Mouse (Mus musculus) ovary, postnatal 36 days (tissue): ENCODE measurements around the gene Vstm5.
"Not testable (repeated sequence)": the region's sequence is repeated elsewhere in the genome, so short reads cannot be mapped to it uniquely, and the experiment has no call there.

ENCODE experiments used
- DNase-seq: peaks from one replicate; pipeline ENCODE4 v3.0.0; 2022; ENCODE audit warnings: low spot score, mixed read lengths

Gene Vstm5

GRCm38 (mm10) chr9:15261980-15262379 lies 23.1 kb downstream of the Vstm5 start:
- no peak for DNase-seq

DNA sequence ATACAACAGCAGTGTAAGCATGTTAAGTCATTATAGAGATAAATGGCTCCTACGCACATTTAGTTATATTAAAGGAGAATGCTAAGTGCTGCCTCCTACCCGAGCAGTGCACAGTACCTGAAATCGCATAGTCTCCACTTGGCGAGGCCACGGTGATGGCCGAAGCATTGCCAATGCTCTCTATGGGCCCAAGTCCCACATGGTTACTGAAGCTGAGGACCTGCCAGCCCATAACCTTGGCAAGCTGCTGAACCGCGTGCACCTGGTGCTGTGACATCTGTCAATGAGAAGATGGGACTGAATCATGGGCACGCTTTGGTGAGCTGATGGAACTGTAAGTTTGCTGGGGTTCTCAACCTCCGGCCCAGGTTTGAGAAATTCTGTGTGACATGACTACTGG lies 24.6 kb downstream of the Vstm5 start:
- DNase-seq = no peak

- no peak for DNase-seq
These were observed 35.1 kb downstream of the Vstm5 start for GRCm38 (mm10) chr9:15273981-15274380.

DNA sequence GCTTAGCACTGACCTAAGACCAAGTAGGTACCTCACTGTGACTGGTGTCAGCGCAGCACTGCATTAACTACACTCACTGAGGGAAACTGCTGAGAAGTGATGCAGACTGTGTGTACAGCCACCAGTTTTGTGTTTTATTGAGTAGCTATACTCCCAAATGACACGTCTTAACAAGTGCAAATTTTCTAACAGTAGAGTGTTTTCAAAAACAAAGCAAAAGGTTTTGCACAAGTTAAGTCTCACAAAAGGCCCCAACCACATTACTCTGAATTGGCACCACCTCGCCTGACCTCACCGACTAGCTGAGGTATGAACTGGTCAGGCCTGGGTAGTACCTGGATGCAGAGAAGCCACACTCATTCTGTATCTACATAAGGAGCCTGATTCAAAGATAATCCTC lies 38.0 kb downstream of the Vstm5 start:
- no peak for DNase-seq

DNA sequence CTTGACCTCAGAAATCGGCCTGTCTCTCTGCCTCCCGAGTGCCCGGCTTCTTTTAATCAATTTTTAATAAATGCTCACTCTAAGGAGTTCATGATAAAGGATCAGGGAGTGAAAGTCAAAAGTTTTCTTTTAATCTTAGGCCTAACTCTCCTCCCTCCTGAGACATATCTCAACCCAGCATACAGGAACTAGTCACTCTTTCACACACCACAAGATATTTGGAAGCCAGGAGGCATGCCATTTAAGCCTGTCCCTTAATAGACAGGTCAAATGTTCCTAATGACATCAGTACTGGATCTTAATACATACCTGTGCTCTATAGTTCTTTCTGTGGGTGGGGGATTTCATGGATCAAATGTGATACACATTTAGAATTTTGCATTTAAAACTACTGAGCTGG lies 39.5 kb downstream of the Vstm5 start:
- no peak for DNase-seq

DNA sequence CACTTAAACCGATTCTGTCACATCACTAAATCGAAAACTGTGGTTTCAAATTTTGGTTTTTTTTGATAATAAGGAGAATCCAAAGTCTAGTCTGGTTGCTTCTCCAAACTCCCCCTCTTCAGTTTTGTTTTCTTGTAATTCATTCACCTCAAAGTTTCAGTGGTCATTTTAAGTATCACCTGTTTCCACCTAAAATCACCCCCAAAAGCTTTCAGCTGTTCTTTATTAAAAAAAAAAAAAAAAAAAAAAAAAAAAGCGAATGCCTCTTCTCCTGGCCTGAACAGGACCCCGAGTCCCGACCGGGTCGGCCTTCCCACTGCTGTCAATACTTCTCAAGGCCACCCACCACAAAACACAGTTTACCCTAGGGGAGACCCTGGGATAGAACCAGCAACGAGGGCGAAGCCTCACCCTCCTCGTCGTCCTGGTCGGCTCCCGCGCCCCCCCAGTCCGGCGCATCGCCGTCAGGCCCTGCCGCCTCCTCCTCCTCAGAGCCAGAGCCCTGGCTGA lies 40.3 kb downstream of the Vstm5 start:
- DNase-seq = no peak

DNA sequence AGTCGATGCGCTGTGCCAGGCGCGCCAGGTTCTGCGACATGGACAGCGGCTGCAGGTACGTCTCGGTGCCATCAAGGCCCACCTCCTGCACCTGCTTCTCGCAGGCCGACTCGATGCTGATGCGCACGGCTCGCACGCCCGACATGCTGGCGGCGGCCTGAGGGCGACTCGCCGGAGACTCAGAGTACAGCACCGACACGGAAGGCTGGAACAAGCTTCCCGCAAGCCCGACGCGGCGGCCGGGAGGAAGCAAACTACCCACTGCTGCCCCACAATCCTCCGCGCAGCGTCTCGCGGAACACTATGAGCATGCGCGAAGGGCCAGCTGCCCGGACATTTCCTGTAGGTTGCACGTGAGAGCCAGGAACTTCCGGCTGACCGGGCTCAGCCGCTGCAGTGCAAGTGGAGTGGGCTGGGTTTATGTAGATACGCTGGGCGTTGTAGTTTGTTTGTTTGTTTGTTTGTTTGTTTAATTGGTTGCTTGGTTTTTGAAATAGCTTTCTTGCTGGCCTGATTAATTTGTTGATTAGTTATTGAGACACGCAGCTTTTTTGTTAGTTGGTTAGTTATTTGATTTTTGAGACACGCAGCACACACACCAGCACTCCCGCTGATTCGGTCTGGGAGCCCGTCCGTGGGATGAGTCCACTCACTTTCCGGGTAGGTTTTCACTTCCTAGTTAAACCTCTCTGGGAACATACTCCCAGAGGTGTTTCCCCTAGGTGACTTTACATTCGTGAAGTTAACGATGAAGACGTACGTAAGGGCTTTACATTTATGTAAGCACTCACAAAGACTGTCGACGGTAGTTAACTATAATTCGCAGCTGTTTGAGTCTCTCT lies 41.0 kb downstream of the Vstm5 start, which contains the start of gene Med17:
Gene Med17 (minus strand): TSS at position 283 of the 842 bp plus-strand sequence.
- peak; percentile 91 for DNase-seq

DNA sequence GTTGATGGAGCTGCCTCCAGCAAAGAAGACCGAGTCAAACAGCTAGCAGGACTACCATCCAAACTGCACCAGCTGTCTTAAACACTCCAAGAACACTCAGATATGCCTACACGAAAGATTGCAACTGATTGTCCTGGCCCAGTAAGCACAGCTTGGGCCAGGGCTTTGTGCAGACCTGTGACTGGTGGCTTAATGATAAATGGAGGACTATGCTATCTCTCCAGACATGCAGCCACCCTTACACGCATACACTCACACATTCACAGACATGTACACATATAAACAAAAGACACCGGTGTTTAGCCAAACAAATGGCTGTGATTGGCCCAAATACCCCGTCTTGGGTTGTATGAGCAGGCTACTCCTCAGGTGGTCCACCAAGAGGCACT lies 41.6 kb downstream of the Vstm5 start:
- no peak for DNase-seq

- DNase-seq = no peak
These were observed 46.6 kb downstream of the Vstm5 start for GRCm38 (mm10) chr9:15285443-15285842.

GRCm38 (mm10) chr9:15287846-15288245 lies 49.0 kb downstream of the Vstm5 start:
- DNase-seq = no peak

DNA sequence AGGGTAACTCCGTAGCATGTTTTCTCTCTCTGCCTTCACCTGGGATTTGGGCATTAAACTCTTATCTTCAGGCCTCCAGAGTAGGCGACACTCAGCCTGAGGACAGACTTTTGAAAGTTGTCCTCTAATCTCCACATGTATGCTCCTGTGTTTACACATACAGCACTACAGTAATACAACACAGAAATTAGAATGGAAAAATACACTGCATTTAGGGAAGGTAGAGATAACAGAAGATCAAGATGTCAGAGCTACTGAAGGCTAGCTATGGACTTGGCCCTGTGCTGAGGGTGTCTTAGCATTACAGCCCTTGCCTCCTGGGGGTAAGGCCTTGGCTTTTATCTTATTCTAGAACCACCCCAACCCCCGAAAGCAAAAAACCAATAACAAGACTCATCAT lies 49.6 kb downstream of the Vstm5 start:
- DNase-seq = no peak

GRCm38 (mm10) chr9:15289251-15289650 lies 50.4 kb downstream of the Vstm5 start:
- no peak for DNase-seq

DNA sequence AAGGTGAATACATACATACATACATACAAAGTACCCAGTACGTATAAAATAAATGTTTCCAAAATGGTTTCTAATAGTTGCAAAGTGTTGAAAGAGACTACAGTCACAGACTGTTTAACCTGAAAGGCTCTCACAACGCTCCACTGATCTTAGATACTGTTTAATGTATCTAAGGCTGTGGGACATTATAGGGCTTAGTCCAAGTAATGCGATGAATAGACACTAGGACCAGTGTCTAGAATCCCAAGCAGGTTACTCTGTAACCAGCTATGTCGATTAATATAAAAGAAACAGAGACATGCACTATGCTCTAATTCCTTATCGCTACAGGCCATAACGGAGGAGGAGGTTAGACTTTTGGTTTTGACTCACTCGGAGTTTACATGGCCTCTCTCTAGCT lies 58.3 kb downstream of the Vstm5 start:
- no peak for DNase-seq

GRCm38 (mm10) chr9:15298451-15298850 lies 59.6 kb downstream of the Vstm5 start:
- no peak for DNase-seq

GRCm38 (mm10) chr9:15300056-15300455 lies 61.2 kb downstream of the Vstm5 start:
- no peak for DNase-seq

GRCm38 (mm10) chr9:15301399-15301798 lies 62.6 kb downstream of the Vstm5 start:
- DNase-seq = peak; percentile 38

GRCm38 (mm10) chr9:15302006-15302405 lies 63.2 kb downstream of the Vstm5 start:
- not testable (repeated sequence) for DNase-seq

GRCm38 (mm10) chr9:15302881-15303280 lies 64.0 kb downstream of the Vstm5 start:
- no peak for DNase-seq

GRCm38 (mm10) chr9:15305503-15306397 lies 66.9 kb downstream of the Vstm5 start, which contains the start of gene Taf1d:
TSS of gene Taf1d (plus strand) at chr9:15306214.
- DNase-seq = peak; percentile 99

DNA sequence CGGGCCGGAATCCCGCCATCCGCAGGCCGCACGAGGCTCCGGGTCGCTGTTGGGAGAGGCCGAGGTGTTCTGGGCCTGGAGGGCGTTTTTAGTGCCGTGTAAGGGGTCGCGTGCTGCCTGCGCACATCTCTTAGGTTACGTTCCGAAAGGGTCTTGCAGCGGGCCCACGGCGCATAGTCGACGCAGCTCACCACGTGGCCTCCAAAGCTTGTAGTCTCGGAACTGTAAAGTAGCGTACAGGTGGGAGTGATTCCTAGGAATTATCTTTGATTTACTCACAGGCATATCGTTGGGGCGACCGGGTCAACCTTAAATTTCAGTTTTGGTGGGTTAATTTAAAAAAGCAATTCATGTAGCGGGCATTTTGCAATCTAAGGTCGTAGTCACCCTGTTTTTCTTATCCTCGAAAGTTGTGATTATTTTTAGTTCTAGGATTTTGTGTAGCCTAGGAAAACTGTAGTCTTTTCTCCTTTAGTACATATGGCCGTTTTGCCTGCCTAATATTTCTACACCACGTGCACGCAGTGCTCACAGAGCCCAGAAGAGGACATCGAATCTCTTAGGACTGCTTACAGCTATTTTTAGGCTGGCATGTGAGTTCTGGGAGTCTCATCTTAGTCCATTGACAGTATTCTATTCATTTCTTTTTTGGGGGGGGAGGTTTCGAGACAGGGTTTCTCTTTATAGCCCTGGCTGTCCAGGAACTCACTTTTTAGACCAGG lies 67.7 kb downstream of the Vstm5 start, which contains the start of gene 4931406C07Rik:
Gene 4931406C07Rik (minus strand): TSS at position 51 of the 722 bp plus-strand sequence.
- no peak for DNase-seq

DNA sequence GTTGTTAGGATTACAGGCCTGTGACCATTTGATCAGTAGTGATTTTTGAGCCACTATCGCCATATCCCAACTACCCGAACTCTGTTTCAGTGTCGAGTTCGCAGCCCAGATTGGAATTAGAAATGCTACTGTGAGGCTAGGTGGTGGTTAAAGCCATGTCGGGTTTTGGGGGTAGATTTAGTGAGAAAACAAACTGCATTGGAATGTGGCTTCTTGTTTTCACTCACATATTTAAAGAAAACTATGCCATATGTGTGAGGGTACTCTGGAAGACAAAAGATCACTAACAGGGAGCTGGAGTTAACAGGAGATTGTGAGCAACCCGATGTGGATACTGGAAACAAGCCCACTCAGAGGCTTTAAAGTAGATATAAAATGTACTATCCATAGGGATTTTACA lies 68.4 kb downstream of the Vstm5 start:
- DNase-seq = no peak

DNA sequence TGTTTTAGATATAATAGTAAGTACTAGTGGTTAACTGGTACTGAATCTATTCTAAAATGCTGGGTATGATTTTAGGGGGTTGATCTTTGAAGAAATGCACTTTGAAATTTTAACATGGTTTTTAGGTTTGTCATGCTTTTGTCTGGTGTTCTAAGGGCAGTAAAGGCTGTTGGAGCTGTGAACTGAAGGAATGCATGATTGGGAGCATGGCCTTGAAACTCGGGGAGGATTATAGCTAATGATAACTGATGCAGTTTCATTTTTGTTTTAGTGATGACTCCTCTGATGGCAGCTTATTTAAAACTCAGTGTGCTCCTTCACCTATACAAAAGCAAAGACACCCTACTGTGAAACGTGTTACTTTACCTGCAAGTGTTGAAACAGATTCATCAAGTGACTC lies 69.4 kb downstream of the Vstm5 start:
- DNase-seq = no peak
